Mouse (Mus musculus): ENCODE results near the gene Ankfn1.

Ankfn1 gene

DNA sequence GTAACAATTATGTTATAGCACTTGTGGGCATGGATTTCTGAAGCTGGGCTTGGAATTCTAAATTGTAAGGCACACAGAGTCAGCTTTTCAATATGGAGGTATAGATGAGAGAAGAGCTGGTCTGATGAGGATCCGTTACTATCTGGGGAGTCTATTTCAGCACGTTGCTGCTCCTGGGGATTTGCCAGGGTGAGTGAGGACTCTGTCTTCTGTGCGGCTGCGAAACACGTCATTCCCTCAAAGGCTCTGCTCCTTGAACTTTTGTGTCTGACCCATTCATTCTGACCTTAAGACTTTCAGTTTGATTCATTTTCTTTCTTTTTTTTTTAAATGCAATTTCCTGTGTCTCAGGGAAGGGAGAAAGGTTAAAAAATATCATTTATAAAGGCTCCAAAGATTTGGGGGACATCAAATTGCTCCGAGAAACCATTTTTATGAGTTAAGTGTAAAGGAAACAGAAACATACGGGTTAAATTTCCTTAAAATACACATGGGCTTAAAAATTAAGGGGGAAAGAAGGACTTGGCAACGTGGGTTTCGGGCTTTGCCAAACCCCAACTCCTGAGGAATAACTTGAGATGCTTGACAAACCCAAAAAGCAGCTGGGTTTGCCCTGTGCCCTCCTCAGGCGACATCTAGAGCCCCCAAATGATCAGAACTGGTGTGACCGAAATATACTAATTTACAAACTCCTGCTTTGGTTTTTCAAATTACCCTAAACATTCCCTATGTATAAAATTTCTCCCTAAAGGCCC lies 207.9 kb downstream of the Ankfn1 start:
- DNase-seq: no peak

DNA sequence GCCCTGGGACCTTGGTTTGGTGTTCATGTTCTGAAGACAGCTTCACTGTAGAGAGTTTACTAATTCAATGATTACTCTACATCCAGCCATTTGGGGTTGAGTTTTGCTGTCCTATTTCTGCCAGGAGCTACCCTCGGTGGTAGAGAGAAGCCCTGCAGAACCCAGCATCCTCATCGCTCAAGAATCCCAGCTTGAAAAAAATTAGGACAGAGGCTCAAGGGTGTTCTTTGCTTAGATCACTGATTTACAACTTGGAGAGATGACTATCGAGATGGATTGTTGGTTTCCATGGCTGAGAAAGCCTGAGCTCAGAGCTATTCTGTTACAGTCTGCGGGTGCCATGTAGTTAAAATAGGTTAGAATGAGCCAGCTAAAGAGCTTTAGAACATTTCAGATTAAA lies 209.2 kb downstream of the Ankfn1 start:
- no peak for DNase-seq

DNA sequence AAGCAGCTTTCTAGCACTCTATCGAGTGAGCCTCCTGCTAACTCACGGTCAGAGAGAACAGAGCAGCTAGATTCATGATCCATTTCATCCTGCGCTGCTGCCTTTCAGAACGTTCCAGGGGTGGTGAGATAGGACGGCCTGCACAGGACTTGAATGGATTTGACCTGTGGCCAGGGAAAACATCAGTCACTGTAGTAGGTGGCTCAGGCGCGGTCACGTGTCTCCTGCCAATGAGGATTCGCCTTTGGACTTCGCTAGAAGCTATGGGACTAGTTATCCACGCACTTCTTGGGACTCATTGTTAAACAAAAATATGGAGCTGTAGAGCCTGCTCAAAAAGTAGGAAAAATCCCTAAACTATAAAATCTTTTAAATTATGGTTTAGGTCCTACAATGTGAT lies 226.0 kb downstream of the Ankfn1 start:
- no peak for DNase-seq

DNA sequence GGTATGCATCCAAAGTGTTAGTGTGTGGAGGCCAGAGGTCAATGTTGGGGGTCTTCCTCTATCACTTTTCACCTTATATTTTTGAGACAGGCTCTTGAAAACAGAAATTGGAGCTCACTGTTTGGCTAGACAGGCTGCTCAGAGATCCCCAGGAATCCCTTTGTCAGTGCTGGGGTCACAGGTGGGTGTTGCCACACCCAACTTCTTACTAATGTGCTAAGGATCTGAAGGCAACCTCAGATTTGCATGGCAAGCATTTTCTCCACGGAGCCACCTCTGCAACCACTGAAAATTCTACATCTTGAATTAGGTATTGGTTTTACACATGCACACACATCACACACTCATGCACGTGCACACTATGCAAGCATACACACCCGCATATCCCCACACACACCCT lies 226.5 kb downstream of the Ankfn1 start:
- DNase-seq: no peak

DNA sequence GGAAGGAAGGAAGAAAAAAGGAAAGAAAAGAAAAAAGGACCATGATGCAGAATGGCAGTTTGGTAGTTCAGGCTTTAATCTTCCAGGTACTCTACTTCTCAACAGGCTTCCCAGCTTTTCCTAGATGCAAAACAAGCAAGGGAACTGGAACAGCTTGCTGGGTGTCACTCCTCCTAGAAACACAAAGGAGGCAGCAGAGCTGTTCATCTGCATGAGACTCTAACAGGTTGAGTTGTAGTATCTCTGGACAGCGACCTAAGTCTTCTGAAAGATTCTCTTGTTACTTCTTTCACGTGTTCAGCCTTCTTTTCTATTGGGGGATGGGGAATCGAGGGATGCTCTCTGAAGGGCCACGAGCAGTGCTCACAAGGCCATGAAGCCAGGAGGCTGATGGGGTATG lies 228.7 kb downstream of the Ankfn1 start:
- no peak for DNase-seq

DNA sequence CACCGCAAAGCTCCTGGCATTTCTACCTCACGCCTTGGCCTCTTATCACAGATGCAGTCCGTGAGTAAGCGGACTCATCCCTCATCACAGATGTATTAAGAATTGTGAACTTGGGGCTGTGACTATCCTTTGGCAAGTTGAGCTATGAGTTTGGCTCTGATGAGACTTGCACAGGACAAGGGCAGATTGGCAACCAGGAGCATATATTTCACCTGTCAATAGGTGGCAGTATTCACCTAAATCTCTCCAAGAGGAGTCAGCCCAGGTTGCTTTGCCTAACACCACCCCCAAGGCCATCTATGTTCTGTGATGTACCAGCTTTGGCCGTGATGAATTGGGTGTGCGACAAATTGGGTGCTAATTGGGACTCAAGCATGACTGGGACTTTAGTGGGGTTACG lies 231.3 kb downstream of the Ankfn1 start:
- DNase-seq: peak in 1 of 2 experiments; percentile 15

DNA sequence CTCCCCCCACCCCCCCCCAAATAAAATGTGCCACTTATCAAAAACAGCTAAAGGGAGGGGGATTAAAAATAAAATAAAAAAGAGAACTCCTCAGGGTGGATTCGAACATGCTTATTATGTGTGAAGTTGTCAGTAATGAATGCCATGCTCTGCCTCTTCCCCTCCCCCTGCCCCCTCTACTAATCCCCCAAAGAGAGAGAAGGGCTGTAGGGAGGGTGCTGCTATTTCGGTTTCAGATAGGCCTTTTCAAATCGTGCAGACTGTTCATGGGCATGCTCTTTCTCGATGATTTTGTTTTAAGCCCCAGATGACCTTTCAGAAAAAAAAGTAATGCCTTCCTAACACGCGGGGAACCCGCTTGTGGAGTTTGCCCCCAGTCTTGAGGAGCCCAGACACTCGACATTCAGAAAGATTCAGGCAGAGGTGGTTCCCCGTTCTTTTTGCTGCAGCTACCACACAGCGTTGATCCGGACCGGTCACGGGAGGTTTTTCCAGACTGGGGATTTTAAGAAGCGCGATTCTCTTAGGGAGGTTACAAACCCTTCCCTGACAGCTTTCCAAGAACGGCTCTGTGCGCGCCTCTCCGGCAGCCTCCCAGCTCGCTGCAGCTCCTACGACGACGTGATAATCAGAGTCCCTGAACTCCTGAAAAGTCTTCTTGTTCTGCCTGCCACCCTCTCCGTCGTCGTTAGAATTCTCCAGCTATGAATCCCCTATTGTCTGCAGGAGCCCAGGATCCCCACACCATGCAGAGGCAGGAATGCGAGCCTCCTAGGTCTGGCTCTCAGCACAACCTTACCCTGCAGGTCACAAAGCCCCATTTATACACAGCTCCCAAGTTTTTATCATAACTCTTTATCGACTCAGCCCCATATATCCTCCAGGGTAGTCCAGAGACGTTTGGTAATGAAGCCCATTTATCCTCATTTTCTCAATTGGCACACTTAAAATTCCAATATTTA lies 232.3 kb downstream of the Ankfn1 start:
- DNase-seq: no peak

DNA sequence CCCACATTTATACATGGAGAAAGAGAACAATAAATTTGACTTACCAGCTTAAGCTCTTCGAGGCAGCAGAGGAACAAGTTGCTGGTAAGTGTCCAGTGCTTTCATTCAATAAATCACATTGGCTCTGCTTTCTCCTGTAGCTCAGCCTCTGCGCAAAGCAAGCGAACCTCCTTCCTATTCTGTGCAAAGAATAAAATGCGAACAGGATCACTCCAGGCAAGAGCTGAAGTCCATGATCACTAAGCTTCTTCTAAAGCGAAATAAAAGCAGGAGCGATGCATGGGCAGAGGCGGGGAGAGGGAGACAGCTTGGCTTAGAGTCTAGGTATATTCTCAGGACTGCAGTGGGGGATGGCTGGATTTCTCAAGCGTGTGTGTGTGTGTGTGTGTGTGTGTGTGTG lies 239.1 kb downstream of the Ankfn1 start:
- DNase-seq: no peak

DNA sequence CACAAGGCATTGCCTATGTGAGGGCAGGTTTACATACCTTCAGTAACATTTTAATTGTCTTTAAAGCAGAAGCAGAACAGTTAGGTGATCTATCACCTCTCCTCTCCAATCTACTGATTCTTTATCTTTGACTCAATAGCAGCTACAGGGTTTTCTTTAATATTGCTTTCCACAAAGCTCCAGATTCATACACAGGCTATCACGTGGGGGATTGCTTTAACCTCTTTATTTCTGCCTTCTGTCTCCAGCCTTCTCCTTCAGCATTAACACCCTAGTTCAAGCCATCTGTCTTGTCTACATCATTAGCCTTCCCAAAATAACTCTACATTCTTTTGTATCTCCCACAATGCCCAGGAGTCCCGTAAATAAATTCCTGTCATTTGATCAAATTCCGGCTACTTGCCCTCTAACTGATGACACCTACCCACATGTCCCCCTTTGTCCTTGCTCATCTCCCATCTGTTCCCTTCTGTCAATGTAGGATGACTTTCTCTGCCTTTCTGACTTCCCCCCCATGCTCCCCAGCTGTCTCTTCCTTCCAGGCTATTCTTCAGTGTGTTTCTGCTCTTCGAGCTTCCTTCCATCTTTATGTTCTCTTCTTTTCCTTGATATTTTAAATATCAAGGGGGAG lies 249.5 kb downstream of the Ankfn1 start:
- no peak for DNase-seq

DNA sequence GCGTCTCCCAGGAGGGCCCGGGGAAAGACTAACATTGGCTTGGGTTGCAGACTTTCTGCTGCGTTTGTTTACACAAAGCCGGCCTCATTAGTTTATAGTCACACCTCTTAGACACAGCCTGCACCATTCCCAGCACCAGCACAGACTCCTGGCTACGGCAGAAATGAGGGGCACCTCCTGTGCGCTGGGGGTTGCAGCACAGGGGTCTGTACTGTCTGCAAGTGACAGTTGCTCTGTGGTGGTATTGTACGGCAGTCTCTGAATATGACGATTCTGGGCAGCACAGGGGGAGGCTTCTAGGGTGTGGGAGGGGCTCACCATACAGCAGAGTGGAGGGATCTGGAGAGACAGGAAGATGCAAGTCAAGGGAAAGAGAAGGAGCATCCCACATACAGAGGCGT lies 262.0 kb downstream of the Ankfn1 start:
- DNase-seq: no peak

DNA sequence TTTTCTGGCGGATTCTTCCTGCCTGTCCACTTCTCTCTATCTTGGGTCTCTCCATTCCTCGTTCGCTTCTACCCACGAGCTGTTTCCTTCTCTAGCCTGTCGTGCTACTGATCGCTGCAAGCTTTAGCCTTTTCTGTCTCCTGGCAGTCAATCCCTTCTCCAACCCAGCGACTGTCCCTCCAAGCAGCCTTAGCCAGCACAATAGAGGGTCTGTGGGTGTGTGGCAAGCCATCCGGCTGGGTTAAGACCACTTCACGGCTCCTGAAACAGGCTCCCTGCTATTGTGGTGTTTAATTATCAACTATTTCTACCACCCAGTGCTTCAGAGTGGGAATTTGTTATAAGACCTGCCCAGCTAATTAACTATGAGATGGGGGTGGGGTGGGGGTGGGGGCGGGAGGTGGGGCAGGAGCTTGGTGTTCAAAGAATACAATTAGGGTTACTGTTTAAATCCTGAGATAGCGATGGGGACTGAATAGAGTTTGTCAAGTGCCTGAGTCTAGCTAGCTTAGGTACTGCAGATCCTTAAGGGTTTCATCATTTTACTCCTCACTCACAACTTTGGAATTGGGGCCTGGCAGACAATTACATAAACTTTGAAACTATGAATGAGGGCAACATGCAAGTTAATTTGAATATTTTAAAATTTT lies 268.7 kb downstream of the Ankfn1 start:
- DNase-seq: no peak

DNA sequence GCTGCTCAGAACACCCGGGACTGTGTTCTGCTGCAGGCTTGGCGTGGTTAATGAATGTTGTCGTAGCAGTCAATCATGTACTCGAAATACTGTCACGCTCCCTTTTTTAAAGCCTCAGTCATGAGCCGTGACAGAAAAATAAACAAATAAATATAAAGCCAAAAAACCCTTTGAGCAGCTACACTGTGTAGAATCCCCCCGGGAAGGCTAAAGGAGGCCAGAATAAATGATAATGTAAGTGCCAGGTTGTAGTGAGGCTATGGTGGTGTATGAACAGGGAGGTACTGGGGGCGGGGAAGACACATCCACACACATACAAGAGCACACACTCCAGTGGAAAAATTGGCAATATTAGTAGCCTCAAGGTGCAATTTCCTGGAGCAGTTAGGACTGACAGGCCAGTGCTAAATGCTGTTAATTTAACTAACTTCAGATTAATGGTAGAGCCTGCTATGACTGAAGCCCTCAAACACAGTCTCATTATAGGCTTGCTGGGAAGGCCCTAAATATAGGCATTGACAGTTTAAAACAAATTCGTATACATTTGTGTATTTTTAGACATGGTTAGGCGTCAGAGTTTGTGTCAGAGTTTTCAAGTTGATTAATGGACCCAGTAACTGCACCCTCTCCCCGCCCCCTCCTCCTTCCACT lies 270.7 kb downstream of the Ankfn1 start:
- no peak for DNase-seq

DNA sequence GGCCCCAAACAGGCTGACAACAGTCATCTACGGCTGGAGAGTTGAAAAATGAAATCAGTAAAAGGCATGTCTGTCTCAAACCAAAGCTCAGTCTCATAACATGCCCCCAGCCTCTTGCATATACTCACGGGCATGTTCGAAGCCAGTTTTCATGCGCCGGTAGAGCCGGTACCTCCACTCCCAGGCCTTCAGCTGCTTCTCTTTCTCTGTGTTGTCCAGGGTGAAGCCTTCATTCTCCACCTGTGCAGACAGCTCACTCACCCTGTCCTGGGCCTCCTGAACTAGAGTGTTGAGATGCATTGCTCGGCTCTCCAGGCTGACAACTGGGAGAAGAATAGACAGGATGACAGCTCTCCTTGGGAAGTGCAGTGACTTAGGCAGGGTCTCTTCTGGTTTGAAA lies 272.4 kb downstream of the Ankfn1 start:
- DNase-seq: no peak

DNA sequence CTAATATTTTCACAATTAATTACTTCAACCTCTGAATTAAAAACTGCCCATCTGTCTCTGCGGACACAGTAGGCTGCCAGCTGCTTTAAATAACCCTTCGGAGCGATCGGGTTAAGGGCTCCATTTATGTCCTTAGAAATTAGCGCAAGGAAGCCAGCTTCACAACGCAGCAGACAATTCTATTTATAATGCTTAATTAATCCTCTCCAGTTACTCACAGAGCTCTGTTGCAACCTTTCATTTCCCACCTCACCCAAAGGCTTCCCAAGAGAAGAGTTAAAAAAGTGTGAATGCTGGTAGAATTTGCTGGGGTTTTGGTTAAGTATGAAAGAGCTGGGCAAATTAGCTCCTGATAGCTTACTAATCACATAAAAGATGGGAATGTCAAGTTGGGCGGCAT lies 275.7 kb downstream of the Ankfn1 start:
- DNase-seq: no peak

DNA sequence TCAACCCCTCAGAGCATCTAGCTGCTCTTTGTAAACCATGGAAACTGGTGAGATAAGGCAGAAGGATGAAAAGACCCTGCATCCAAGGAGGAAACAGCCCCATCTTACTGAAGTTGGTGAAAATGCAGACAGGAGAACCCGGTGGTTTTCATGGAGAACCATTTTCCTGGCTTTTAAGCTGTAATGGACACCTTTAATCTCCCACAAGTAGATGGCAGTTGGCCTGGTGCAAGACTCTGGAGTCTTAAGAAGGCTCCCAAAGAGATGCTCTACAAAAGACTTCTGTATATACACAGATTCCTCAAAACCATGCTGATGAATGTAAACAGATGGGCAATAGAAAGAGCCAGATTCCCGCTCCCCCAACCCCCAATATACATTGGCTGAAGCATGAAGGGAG lies 276.5 kb downstream of the Ankfn1 start:
- no peak for DNase-seq

DNA sequence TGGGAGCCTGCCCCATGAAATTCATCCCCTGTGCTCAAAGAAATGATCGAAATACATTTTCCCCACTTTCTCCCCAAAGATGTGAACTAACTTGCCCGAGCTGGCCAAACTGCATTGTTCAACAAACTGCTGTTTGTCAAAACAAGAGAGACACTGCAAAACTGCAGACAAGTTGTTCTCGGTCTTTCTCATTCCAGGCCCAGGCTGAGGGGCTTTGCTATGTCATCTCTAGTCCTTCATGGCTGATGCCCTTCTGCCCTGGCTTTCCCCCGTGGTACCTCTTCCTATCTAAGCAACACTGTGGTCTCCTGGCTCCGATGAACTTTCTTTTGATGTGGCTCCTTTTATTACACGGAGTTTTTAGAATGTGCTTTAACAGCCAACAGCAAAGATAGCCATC lies 296.4 kb downstream of the Ankfn1 start:
- DNase-seq: no peak

DNA sequence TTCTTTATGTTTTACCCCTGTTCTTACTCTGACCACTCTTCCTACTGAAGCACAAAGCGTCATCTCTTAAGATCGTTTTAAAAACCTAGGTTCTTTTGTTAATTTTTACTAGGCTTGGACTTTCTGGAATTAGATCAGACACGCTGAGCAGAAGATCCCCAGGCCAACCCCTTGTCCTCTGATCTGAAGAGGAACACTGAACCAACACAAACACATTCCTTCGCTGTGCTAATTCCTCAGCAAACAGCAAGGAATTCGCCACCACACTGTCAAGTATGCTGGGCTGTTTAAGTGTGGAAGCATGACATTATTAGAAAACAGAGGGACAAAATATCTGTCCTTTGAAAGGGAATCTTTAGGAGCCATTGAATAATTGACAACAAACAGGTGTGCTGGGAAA lies 300.5 kb downstream of the Ankfn1 start:
- DNase-seq: no peak

DNA sequence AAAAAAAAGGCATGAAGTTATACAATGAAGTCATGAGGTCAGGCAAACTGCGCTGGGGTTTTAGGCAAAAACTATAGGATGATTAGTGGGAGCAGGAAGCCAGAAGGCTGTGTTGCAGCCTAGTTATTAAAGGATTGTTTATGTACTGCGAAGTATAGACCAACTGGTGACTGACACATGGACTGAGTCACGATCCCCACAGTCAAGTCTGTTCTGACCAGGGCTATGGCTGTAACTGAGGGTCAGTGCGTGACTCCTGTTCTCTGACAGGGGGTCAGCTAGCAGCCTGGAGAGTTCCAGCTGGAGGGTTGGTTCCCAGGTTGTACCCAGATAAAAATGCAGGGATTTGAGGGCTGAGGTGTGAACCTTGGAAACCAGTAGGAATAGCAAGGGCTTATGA lies 301.4 kb downstream of the Ankfn1 start:
- DNase-seq: no peak

DNA sequence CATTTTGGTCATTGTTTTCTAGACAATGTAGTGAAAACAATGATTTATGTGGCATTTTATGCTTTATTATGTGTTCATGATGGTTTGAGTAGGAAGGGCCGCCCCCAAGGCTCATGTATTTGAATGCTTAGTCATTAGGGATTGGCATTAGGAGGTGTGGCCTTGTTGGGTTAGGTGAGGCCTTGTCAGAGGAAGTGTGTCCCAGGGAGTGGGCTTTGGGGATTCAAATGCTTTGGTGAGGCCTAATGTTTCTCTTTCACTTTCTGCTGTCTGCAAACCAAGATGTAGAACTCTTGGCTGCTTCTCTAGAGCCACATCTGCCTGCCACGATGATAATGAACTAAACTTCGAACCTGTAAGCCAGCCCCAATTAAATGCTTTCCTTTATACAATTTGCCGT lies 304.6 kb downstream of the Ankfn1 start:
- no peak for DNase-seq

DNA sequence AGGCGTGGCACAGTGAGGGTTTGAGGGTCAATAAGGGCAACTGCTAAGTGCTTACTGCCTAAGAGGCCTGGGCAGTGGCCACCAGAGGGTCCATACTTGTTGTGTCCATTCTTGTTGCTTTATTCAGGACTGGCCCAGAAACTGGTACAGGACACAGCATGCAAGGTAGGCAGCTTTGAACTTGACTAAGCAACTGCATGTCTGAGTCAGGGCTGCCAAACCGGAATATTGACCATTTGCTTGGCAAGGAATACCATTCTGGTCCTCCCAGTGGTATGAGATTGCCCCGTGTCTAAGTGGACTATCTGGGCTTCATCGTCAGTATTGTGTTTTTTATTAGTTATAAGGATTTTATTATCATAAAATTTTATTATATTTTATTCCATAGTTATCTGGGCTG lies 312.1 kb downstream of the Ankfn1 start:
- DNase-seq: no peak

DNA sequence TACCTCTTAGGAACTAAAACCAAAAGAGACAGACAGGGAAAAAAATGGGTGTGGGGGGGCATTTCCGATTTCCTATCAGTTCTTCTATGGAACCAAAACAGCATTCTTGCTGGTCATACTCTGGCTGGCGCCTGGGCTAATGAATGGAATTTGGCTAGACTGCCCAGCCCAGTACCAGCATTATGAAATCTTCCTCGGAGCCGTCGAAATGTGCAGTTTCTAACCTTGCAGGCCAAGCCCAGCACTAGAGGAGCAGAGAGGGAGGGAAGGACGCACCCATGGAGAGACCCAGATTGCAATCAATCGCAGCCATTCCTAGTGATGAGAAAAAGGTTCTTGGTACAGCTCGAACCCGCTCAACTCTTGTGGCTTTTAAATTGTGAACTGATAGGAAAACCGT lies 315.2 kb downstream of the Ankfn1 start:
- DNase-seq: no peak

DNA sequence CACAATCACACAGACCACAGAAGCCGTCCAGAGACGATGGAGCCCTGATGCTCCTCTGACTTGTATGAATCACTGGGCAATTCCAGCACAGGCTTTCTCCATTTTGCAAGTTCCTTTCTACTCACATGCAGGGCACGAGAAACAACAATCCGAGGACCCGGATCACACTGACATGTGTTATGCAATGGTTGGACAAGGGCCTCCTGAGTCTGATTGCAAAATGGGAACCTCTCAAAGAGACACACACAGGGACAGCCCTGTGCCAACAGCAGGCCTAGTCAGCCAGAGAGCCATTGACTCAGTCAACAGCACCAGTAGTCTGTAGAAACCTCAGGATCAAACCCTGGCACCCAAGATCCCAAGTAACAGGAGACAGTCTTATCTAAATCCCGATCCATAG lies 318.0 kb downstream of the Ankfn1 start:
- DNase-seq: no peak

All from cerebellum, postnatal 36 days (tissue).